Mouse (Mus musculus) heart, postnatal 0 days (tissue): Measurements from ENCODE around the gene Rasip1.

ENCODE experiments used
- CTCF ChIP-seq: IDR thresholded peaks from 2 replicates; pipeline ENCODE4 v1.5.1; 2016; ENCODE audit warnings: antibody characterized with exemption, control low read depth, low read depth
- EP300 ChIP-seq: IDR thresholded peaks from 2 replicates; pipeline ENCODE4 v1.6.1; 2016; ENCODE audit warnings: antibody characterized with exemption, low read depth

GRCm38 (mm10) chr7:45598960-45599879 is 28.1 kb upstream of the Rasip1 start:
- TF ChIP-seq CTCF (no peak), EP300 (no peak)
